In the genomic region with DNA sequence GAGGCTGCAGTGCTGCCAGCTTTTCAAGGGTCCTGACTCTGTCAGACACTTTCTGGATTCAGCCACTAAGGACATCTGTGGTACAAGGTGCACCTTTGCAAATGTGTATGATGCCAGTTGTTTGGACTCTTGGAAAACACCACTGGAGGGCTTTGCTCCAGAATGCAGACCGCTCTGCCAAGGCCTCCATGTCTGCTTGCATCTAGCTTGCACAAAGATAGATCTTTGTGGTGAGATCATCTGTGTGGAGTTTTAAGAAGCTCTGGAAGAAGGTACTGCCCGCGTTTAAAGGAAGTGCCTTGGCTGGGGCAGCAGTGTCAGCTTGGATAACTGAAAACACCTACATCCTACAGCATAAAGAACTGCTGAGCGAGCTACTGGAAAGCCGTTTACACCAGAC, we compare ENCODE assay signal across 22 mouse cellular contexts. TPM values are rescaled to one million over a fixed set of nuclear protein-coding genes. Genes with fewer than 3 reads are reported as not detected.
DNase-seq lines count a peak whose midpoint lies in the region; ATAC-seq and TF ChIP-seq lines count a peak whose summit lies in the region.
"Had no signal": no experiment of that assay in that cellular context is flagged by ENCODE, and none has a peak within 500 bp of the region (broad histone marks: within the 10 kb centered on the region; RNA-seq: fewer than 3 reads in every experiment).

No protein-coding gene starts in this region.

- no peak for ATAC-seq in embryonic facial prominence, embryonic 14.5 days (ENCODE audit: low read depth)
- ATAC-seq in hindbrain, postnatal 0 days, result no peak
- ATAC-seq in hindbrain, embryonic 13.5 days (ENCODE audit: low FRiP score), result no peak
- no peak for ATAC-seq in midbrain, embryonic 14.5 days (ENCODE audit: low FRiP score, low TSS enrichment)
- ATAC-seq in midbrain, embryonic 15.5 days (replicated peaks), result no peak
- ATAC-seq in neural tube, embryonic 15.5 days (ENCODE audit: low FRiP score), result no peak
- no peak for ATAC-seq in megakaryocyte progenitor cell, adult 5-6 weeks (replicated peaks; ENCODE audit: poor library complexity)

- H3K36me3 ChIP-seq in embryonic facial prominence, embryonic 14.5 days (ENCODE audit: control insufficient read depth, insufficient read depth, low read length), result peaks cover 8% of the 10 kb centered on the region; the same call in 1 of the 2 replicates
- H3K36me3 ChIP-seq in embryonic facial prominence, embryonic 10.5 days (replicated peaks), result peaks cover 36% of the 10 kb centered on the region
- no peaks in the 10 kb centered on the region for H3K36me3 ChIP-seq in hindbrain, postnatal 0 days (ENCODE audit: insufficient read depth, low read length)
- H3K36me3 ChIP-seq in hindbrain, embryonic 13.5 days, result no peaks in the 10 kb centered on the region
- peaks cover 7% of the 10 kb centered on the region; the same call in 1 of the 2 replicates for H3K36me3 ChIP-seq in midbrain, embryonic 14.5 days (ENCODE audit: control insufficient read depth, insufficient read depth, low read length)
- no peaks in the 10 kb centered on the region for H3K36me3 ChIP-seq in midbrain, embryonic 15.5 days (replicated peaks)
- H3K36me3 ChIP-seq in neural tube, embryonic 15.5 days, result peaks cover 20% of the 10 kb centered on the region; the same call in 1 of the 2 replicates

- peaks cover 25% of the 10 kb centered on the region for H3K4me1 ChIP-seq in embryonic facial prominence, embryonic 14.5 days (ENCODE audit: control insufficient read depth, insufficient read depth, low read length)
- H3K4me1 ChIP-seq in embryonic facial prominence, embryonic 10.5 days, result peaks cover 14% of the 10 kb centered on the region
- peaks cover 38% of the 10 kb centered on the region for H3K4me1 ChIP-seq in hindbrain, postnatal 0 days (ENCODE audit: insufficient read depth, low read length)
- peaks cover 37% of the 10 kb centered on the region for H3K4me1 ChIP-seq in hindbrain, embryonic 13.5 days (replicated peaks)
- peaks cover 18% of the 10 kb centered on the region for H3K4me1 ChIP-seq in midbrain, embryonic 14.5 days (ENCODE audit: control insufficient read depth, insufficient read depth, low read length)
- peaks cover 29% of the 10 kb centered on the region for H3K4me1 ChIP-seq in midbrain, embryonic 15.5 days
- H3K4me1 ChIP-seq in neural tube, embryonic 15.5 days, result peaks cover 54% of the 10 kb centered on the region

- H3K9me3 ChIP-seq in embryonic facial prominence, embryonic 14.5 days (ENCODE audit: control insufficient read depth, low read length), result no peaks in the 10 kb centered on the region
- H3K9me3 ChIP-seq in embryonic facial prominence, embryonic 10.5 days, result no peaks in the 10 kb centered on the region
- H3K9me3 ChIP-seq in hindbrain, postnatal 0 days (ENCODE audit: low read length), result no peaks in the 10 kb centered on the region
- H3K9me3 ChIP-seq in hindbrain, embryonic 13.5 days, result no peaks in the 10 kb centered on the region
- H3K9me3 ChIP-seq in midbrain, embryonic 14.5 days (ENCODE audit: control insufficient read depth, low read length), result no peaks in the 10 kb centered on the region
- H3K9me3 ChIP-seq in midbrain, embryonic 15.5 days, result no peaks in the 10 kb centered on the region
- H3K9me3 ChIP-seq in neural tube, embryonic 15.5 days (replicated peaks), result no peaks in the 10 kb centered on the region
- H3K9me3 ChIP-seq: G1E; heart, embryonic 12.5 days had no signal

- H3K27ac ChIP-seq in embryonic facial prominence, embryonic 14.5 days (replicated peaks; ENCODE audit: low read depth, low read length), result peak overlapping the region; percentile 80; the same call in 1 of the 2 replicates
- H3K27ac ChIP-seq in embryonic facial prominence, embryonic 10.5 days (replicated peaks), result no peak overlapping the region
- peak overlapping the region; percentile 82; the same call in 1 of the 2 replicates for H3K27ac ChIP-seq in hindbrain, postnatal 0 days
- no peak overlapping the region for H3K27ac ChIP-seq in hindbrain, embryonic 13.5 days
- H3K27ac ChIP-seq in midbrain, embryonic 14.5 days (replicated peaks; ENCODE audit: low read depth, low read length), result peak overlapping the region; percentile 70; the same call in 1 of the 2 replicates
- no peak overlapping the region for H3K27ac ChIP-seq in midbrain, embryonic 15.5 days
- peak overlapping the region; percentile 81 for H3K27ac ChIP-seq in neural tube, embryonic 15.5 days (replicated peaks)

- H3K27me3 ChIP-seq in embryonic facial prominence, embryonic 14.5 days (replicated peaks; ENCODE audit: control insufficient read depth, insufficient read depth, low read length), result no peaks in the 10 kb centered on the region
- H3K27me3 ChIP-seq in embryonic facial prominence, embryonic 10.5 days (replicated peaks; ENCODE audit: low read depth, poor library complexity, severe bottlenecking), result peaks cover 16% of the 10 kb centered on the region
- no peaks in the 10 kb centered on the region for H3K27me3 ChIP-seq in hindbrain, postnatal 0 days (ENCODE audit: insufficient read depth, low read length)
- H3K27me3 ChIP-seq in hindbrain, embryonic 13.5 days, result peaks cover 3% of the 10 kb centered on the region; the same call in 1 of the 2 replicates
- 0 out of 2 replicates have a peak, but pooled peaks cover 2% of the 10 kb centered on the region for H3K27me3 ChIP-seq in midbrain, embryonic 14.5 days (ENCODE audit: control insufficient read depth, insufficient read depth, low read length)
- H3K27me3 ChIP-seq in midbrain, embryonic 15.5 days (replicated peaks), result no peaks in the 10 kb centered on the region
- no peaks in the 10 kb centered on the region for H3K27me3 ChIP-seq in neural tube, embryonic 15.5 days (replicated peaks)

- no peak for DNase-seq in embryonic facial prominence, embryonic 14.5 days (ENCODE audit: low spot score)
- no peak for DNase-seq in embryonic facial prominence, embryonic 10.5 days (ENCODE audit: low spot score)
- DNase-seq in hindbrain, postnatal 0 days (ENCODE audit: low spot score), result no peak
- DNase-seq in midbrain, embryonic 14.5 days, result no peak
- DNase-seq: adrenal gland, postnatal 14 days; cerebellum, adult 11 months; gastrocnemius, adult 2 months; heart, postnatal 14 days; kidney, adult 11 months; lung, adult 2 months had no signal

- TF ChIP-seq CTCF in hindbrain, postnatal 0 days (IDR thresholded peaks at IDR 0.05; ENCODE audit: low read depth), result no peak

- no peak overlapping the region for H3K4me3 ChIP-seq in embryonic facial prominence, embryonic 14.5 days (ENCODE audit: low read depth, low read length)
- no peak overlapping the region for H3K4me3 ChIP-seq in embryonic facial prominence, embryonic 10.5 days
- H3K4me3 ChIP-seq in hindbrain, postnatal 0 days (ENCODE audit: low read length), result no peak overlapping the region
- H3K4me3 ChIP-seq in hindbrain, embryonic 13.5 days, result no peak overlapping the region
- H3K4me3 ChIP-seq in midbrain, embryonic 14.5 days (replicated peaks; ENCODE audit: low read depth, low read length), result no peak overlapping the region
- no peak overlapping the region for H3K4me3 ChIP-seq in midbrain, embryonic 15.5 days
- H3K4me3 ChIP-seq in neural tube, embryonic 15.5 days (replicated peaks), result no peak overlapping the region
- H3K4me3 ChIP-seq: erythroblast, embryonic 14.5 days; gastrocnemius, adult 2 months; heart, embryonic 12.5 days; myocyte had no signal

- WGBS in embryonic facial prominence, embryonic 14.5 days, result 86% methylated on average over 5 of the region's 5 CpGs
- 86% methylated on average over 5 of the region's 5 CpGs for WGBS in embryonic facial prominence, embryonic 10.5 days
- 74% methylated on average over 5 of the region's 5 CpGs for WGBS in hindbrain, postnatal 0 days
- 86% methylated on average over 5 of the region's 5 CpGs for WGBS in hindbrain, embryonic 13.5 days
- WGBS in midbrain, embryonic 14.5 days, result 91% methylated on average over 5 of the region's 5 CpGs
- WGBS in midbrain, embryonic 15.5 days, result 88% methylated on average over 5 of the region's 5 CpGs
- WGBS in neural tube, embryonic 15.5 days, result 81% methylated on average over 5 of the region's 5 CpGs

- H3K4me2 ChIP-seq in embryonic facial prominence, embryonic 14.5 days (ENCODE audit: low read depth, low read length), result no peak overlapping the region
- no peak overlapping the region for H3K4me2 ChIP-seq in hindbrain, postnatal 0 days (ENCODE audit: low read depth, low read length)
- H3K4me2 ChIP-seq in hindbrain, embryonic 13.5 days, result no peak overlapping the region
- no peak overlapping the region for H3K4me2 ChIP-seq in midbrain, embryonic 14.5 days (ENCODE audit: low read length)
- H3K4me2 ChIP-seq in midbrain, embryonic 15.5 days, result no peak overlapping the region
- H3K4me2 ChIP-seq in neural tube, embryonic 15.5 days, result no peak overlapping the region
- H3K4me2 ChIP-seq: heart, embryonic 12.5 days; liver, embryonic 11.5 days had no signal

- no peak overlapping the region for H3K9ac ChIP-seq in embryonic facial prominence, embryonic 14.5 days (ENCODE audit: low read depth, low read length)
- no peak overlapping the region for H3K9ac ChIP-seq in hindbrain, postnatal 0 days (replicated peaks; ENCODE audit: low read length)
- no peak overlapping the region for H3K9ac ChIP-seq in hindbrain, embryonic 13.5 days
- no peak overlapping the region for H3K9ac ChIP-seq in midbrain, embryonic 14.5 days (replicated peaks; ENCODE audit: low read length)
- no peak overlapping the region for H3K9ac ChIP-seq in midbrain, embryonic 15.5 days
- no peak overlapping the region for H3K9ac ChIP-seq in neural tube, embryonic 15.5 days (replicated peaks)
- H3K9ac ChIP-seq: heart, embryonic 12.5 days had no signal

RNA-seq across cellular contexts. Expression of gene Fndc5, which starts 6.7 kb away (rescaled TPM):
- 28.4 and 29.1 TPM in 2 replicates for polyA plus RNA-seq in embryonic facial prominence, embryonic 14.5 days (2014; fragmentation: Nextera tagmentation; extraction: Ambion mirVana)
- polyA plus RNA-seq in embryonic facial prominence, embryonic 10.5 days (2016; fragmentation: Nextera tagmentation; extraction: Ambion mirVana), result 1.5 TPM in 2 replicates
- total RNA-seq in hindbrain, postnatal 0 days (2014; rRNA removed), result 33.5 and 38.4 TPM in 2 replicates
- polyA plus RNA-seq in hindbrain, postnatal 0 days (2015; fragmentation: Nextera tagmentation; extraction: Ambion mirVana), result 19.6 and 20.1 TPM in 2 replicates
- 5.4 and 6.5 TPM in 2 replicates for polyA plus RNA-seq in hindbrain, embryonic 13.5 days (2015; fragmentation: Nextera tagmentation; extraction: Ambion mirVana)
- polyA plus RNA-seq in midbrain, embryonic 14.5 days (2014; fragmentation: Nextera tagmentation; extraction: Ambion mirVana), result 5.6 and 8.0 TPM in 2 replicates
- 7.0 and 7.8 TPM in 2 replicates for polyA plus RNA-seq in midbrain, embryonic 15.5 days (2015; fragmentation: Nextera tagmentation; extraction: Ambion mirVana)
- 27.0 and 34.9 TPM in 2 replicates for polyA plus RNA-seq in neural tube, embryonic 15.5 days (2015; fragmentation: Nextera tagmentation; extraction: Ambion mirVana)
- not detected in 2 replicates for total RNA-seq in megakaryocyte progenitor cell, adult 5-6 weeks (2015)
- not detected in 2 replicates for total RNA-seq in megakaryocyte progenitor cell, adult 5-6 weeks (2017)

RNA-seq across cellular contexts. Expression of gene Hpca, which starts 21.7 kb away (rescaled TPM):
- polyA plus RNA-seq in embryonic facial prominence, embryonic 14.5 days (2014; fragmentation: Nextera tagmentation; extraction: Ambion mirVana), result 3.6 and 4.9 TPM in 2 replicates
- polyA plus RNA-seq in embryonic facial prominence, embryonic 10.5 days (2016; fragmentation: Nextera tagmentation; extraction: Ambion mirVana), result 0.66 and 1.8 TPM in 2 replicates
- 270 and 290 TPM in 2 replicates for total RNA-seq in hindbrain, postnatal 0 days (2014; rRNA removed)
- 179 and 202 TPM in 2 replicates for polyA plus RNA-seq in hindbrain, postnatal 0 days (2015; fragmentation: Nextera tagmentation; extraction: Ambion mirVana)
- polyA plus RNA-seq in hindbrain, embryonic 13.5 days (2015; fragmentation: Nextera tagmentation; extraction: Ambion mirVana), result 36.3 and 39.7 TPM in 2 replicates
- polyA plus RNA-seq in midbrain, embryonic 14.5 days (2014; fragmentation: Nextera tagmentation; extraction: Ambion mirVana), result 26.4 and 31.7 TPM in 2 replicates
- polyA plus RNA-seq in midbrain, embryonic 15.5 days (2015; fragmentation: Nextera tagmentation; extraction: Ambion mirVana), result 76.7 and 78.1 TPM in 2 replicates
- polyA plus RNA-seq in neural tube, embryonic 15.5 days (2015; fragmentation: Nextera tagmentation; extraction: Ambion mirVana), result 129 and 143 TPM in 2 replicates
- total RNA-seq in megakaryocyte progenitor cell, adult 5-6 weeks (2015), result not detected in 2 replicates
- total RNA-seq in megakaryocyte progenitor cell, adult 5-6 weeks (2017), result not detected in 2 replicates
- total RNA-seq: G1E; gastrocnemius, adult 2 months had no signal
- polyA plus RNA-seq: erythroblast, embryonic 14.5 days; G1E; lung, adult 2 months had no signal

RNA-seq across cellular contexts. Expression of gene Tmem54, which starts 38.2 kb away (rescaled TPM):
- polyA plus RNA-seq in embryonic facial prominence, embryonic 14.5 days (2014; fragmentation: Nextera tagmentation; extraction: Ambion mirVana), result 6.9 and 8.4 TPM in 2 replicates
- 10.6 and 11.8 TPM in 2 replicates for polyA plus RNA-seq in embryonic facial prominence, embryonic 10.5 days (2016; fragmentation: Nextera tagmentation; extraction: Ambion mirVana)
- not detected in 2 replicates for total RNA-seq in hindbrain, postnatal 0 days (2014; rRNA removed)
- polyA plus RNA-seq in hindbrain, postnatal 0 days (2015; fragmentation: Nextera tagmentation; extraction: Ambion mirVana), result 0.19 and 0.39 TPM in 2 replicates
- polyA plus RNA-seq in hindbrain, embryonic 13.5 days (2015; fragmentation: Nextera tagmentation; extraction: Ambion mirVana), result not detected in 2 replicates
- polyA plus RNA-seq in midbrain, embryonic 14.5 days (2014; fragmentation: Nextera tagmentation; extraction: Ambion mirVana), result not detected in 2 replicates
- not detected in 2 replicates for polyA plus RNA-seq in midbrain, embryonic 15.5 days (2015; fragmentation: Nextera tagmentation; extraction: Ambion mirVana)
- polyA plus RNA-seq in neural tube, embryonic 15.5 days (2015; fragmentation: Nextera tagmentation; extraction: Ambion mirVana), result 3.3 TPM in 1 of 2 replicates, not detected in the other
- 1.6 TPM in 1 of 2 replicates, not detected in the other for total RNA-seq in megakaryocyte progenitor cell, adult 5-6 weeks (2015)
- total RNA-seq in megakaryocyte progenitor cell, adult 5-6 weeks (2017), result 0.12 TPM in 1 of 2 replicates, not detected in the other
- total RNA-seq: adrenal gland, postnatal 14 days; G1E; gastrocnemius, adult 2 months; heart, postnatal 14 days; layer of hippocampus, postnatal 14 days; left cerebral cortex, postnatal 25 days had no signal
- polyA plus RNA-seq: erythroblast, embryonic 14.5 days; forebrain, embryonic 16.5 days; G1E had no signal

RNA-seq across cellular contexts. Expression of gene S100pbp, which starts 46.0 kb away (rescaled TPM):
- polyA plus RNA-seq in embryonic facial prominence, embryonic 14.5 days (2014; fragmentation: Nextera tagmentation; extraction: Ambion mirVana), result 12.6 and 15.5 TPM in 2 replicates
- polyA plus RNA-seq in embryonic facial prominence, embryonic 10.5 days (2016; fragmentation: Nextera tagmentation; extraction: Ambion mirVana), result 29.5 and 29.8 TPM in 2 replicates
- 35.9 and 36.8 TPM in 2 replicates for total RNA-seq in hindbrain, postnatal 0 days (2014; rRNA removed)
- 16.2 and 16.9 TPM in 2 replicates for polyA plus RNA-seq in hindbrain, postnatal 0 days (2015; fragmentation: Nextera tagmentation; extraction: Ambion mirVana)
- polyA plus RNA-seq in hindbrain, embryonic 13.5 days (2015; fragmentation: Nextera tagmentation; extraction: Ambion mirVana), result 17.6 and 18.0 TPM in 2 replicates
- polyA plus RNA-seq in midbrain, embryonic 14.5 days (2014; fragmentation: Nextera tagmentation; extraction: Ambion mirVana), result 18.2 and 23.7 TPM in 2 replicates
- polyA plus RNA-seq in midbrain, embryonic 15.5 days (2015; fragmentation: Nextera tagmentation; extraction: Ambion mirVana), result 21.8 and 24.4 TPM in 2 replicates
- 16.7 TPM in 2 replicates for polyA plus RNA-seq in neural tube, embryonic 15.5 days (2015; fragmentation: Nextera tagmentation; extraction: Ambion mirVana)
- 25.1 and 42.6 TPM in 2 replicates for total RNA-seq in megakaryocyte progenitor cell, adult 5-6 weeks (2015)
- 13.2 and 23.5 TPM in 2 replicates for total RNA-seq in megakaryocyte progenitor cell, adult 5-6 weeks (2017)

RNA-seq across cellular contexts. Expression of gene Yars, which starts 46.1 kb away (rescaled TPM):
- 74.9 and 78.3 TPM in 2 replicates for polyA plus RNA-seq in embryonic facial prominence, embryonic 14.5 days (2014; fragmentation: Nextera tagmentation; extraction: Ambion mirVana)
- 96.0 and 105 TPM in 2 replicates for polyA plus RNA-seq in embryonic facial prominence, embryonic 10.5 days (2016; fragmentation: Nextera tagmentation; extraction: Ambion mirVana)
- total RNA-seq in hindbrain, postnatal 0 days (2014; rRNA removed), result 56.0 and 79.6 TPM in 2 replicates
- polyA plus RNA-seq in hindbrain, postnatal 0 days (2015; fragmentation: Nextera tagmentation; extraction: Ambion mirVana), result 101 and 102 TPM in 2 replicates
- 104 and 106 TPM in 2 replicates for polyA plus RNA-seq in hindbrain, embryonic 13.5 days (2015; fragmentation: Nextera tagmentation; extraction: Ambion mirVana)
- polyA plus RNA-seq in midbrain, embryonic 14.5 days (2014; fragmentation: Nextera tagmentation; extraction: Ambion mirVana), result 116 and 122 TPM in 2 replicates
- polyA plus RNA-seq in midbrain, embryonic 15.5 days (2015; fragmentation: Nextera tagmentation; extraction: Ambion mirVana), result 114 and 116 TPM in 2 replicates
- polyA plus RNA-seq in neural tube, embryonic 15.5 days (2015; fragmentation: Nextera tagmentation; extraction: Ambion mirVana), result 109 and 111 TPM in 2 replicates
- total RNA-seq in megakaryocyte progenitor cell, adult 5-6 weeks (2015), result 25.2 and 28.0 TPM in 2 replicates
- total RNA-seq in megakaryocyte progenitor cell, adult 5-6 weeks (2017), result 55.3 and 60.7 TPM in 2 replicates

Comparison
In these comparisons a context has a peak if more than half of its experiments do, and no peak if none do; other contexts are left out.
1. H3K27ac ChIP-seq: peak in embryonic facial prominence, embryonic 14.5 days (single experiment), hindbrain, postnatal 0 days (single experiment), midbrain, embryonic 14.5 days (single experiment) and neural tube, embryonic 15.5 days (single experiment); none in embryonic facial prominence, embryonic 10.5 days (single experiment), hindbrain, embryonic 13.5 days (single experiment) and midbrain, embryonic 15.5 days (single experiment).